Mouse (Mus musculus) liver, embryonic 14.5 days (tissue): ENCODE measurements around the gene Nhej1.

ENCODE experiments used
- CTCF ChIP-seq: IDR thresholded peaks from 2 replicates; pipeline ENCODE4 v1.5.1; 2016; ENCODE audit warnings: antibody characterized with exemption, low read depth, control low read depth
- EP300 ChIP-seq: IDR thresholded peaks from 2 replicates; pipeline ENCODE4 v1.6.1; 2016; ENCODE audit warnings: antibody characterized with exemption, low read depth

DNA sequence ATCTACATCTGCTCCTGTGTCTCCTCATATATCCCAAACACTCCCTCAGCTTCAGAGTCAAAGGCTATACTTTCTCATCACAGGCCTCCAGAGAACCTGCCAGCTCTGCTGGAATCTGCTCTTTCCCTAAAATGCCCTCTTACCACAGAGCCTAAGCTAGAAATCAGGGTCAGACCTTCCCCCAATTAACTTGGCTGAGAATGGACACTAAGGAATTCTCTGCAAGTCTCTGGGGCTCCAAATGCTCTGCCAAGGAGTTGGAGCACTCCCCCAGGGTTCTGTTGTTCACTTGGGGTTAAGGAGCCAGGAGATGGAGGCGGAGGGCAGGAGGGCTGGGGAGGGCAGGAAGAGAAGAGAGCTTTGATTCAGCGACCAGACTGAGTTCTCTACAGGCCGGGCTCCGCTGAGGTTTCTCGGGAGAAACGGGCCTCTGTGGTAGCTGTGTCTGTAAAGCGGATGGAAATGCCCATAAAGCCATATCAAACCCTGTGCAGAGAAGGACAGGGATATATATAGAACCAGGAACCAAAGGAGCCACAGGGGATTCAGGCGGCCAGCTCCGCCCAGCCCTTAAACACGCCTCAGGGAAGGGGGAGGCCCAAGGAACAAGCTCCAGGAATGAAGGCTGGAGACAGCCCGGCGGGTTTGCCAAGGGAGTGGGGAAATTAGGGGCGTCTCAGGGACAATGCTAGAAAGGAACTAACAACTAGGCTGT is 109.3 kb downstream of the Nhej1 start:
- no peak for TF ChIP-seq EP300
- no peak for TF ChIP-seq CTCF
